Mouse (Mus musculus) spleen, postnatal 14 days (tissue): ENCODE measurements around the gene Avpr2.

ENCODE experiments used
- DNase-seq, 2 experiments: peaks; one replicate each; pipeline ENCODE4 v3.0.0; 2021 to 2022; ENCODE audit warnings: low spot score in 2 of 2

The Avpr2 gene

DNA sequence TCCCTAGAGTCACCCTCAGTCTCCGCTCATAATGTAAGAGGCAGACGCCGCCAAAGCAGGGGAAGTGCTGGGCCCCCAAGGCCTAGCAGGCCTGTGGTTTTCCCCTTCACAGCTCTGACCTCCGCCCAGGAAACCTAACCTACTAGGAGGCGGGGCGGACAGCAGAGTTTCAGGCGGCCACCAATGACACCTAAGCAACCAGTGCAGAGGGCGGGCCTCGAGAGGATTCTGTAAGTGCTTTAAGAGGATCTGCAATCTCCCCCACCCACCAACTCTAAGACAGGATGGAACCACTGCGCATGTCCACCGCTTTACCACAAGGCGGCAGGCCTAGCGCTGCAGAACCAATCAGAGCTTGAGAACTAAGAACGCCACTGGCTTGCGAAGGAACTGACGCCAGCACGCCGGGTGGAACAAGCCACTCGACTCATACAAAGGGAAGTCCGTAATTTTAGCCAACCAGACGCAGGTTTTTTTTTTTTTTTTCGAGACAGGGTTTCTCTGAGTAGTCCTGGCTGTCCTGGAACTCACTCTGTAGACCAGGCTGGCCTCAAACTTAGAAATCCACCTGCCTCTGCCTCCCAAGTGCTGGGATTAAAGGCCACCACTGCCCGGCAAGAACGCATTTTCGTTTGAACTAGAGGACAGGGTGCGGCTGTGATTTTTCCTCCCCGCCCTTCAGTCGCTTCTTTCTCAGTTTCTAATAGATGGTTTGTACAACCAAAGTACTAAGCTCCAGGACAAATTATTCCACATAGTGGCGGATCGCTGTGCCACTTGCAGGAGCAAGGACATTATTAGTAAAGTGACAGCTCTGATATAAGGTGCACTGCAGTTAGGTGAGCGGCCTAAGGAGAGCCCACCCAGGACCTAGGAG is 23.2 kb downstream of the Avpr2 start:
- peak; percentile 69 to 74 for DNase-seq

DNA sequence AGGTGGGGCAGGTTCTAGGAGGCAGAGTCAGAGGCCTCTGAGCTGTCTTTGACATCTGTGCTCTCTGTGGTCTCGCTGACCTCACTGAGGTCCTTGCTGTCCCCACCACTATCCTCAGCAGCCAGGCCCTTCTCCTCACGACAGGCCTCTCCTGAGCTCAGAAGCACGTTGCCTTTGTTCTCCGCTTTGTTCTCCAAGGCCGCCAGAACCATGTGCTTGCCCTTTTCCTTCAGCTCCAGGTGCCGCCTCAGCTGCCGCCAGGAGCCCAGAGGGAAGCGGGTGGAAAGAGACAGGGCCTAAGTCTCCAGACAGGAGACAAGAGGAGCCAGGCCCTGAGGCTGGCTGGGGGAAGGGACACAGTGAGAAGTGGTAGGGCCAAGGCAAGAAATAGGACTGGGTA is 25.0 kb downstream of the Avpr2 start:
- no peak for DNase-seq

- no peak for DNase-seq
Measured at GRCm38 (mm10) chrX:73918631-73919030, 26.7 kb downstream of the Avpr2 start.

- no peak for DNase-seq
Measured at GRCm38 (mm10) chrX:73921285-73921822, 29.5 kb downstream of the Avpr2 start.

- DNase-seq = peak; percentile 70 to 77
Measured at GRCm38 (mm10) chrX:73921823-73922549, 30.1 kb downstream of the Avpr2 start, which contains the start of the genes Arhgap4 and Naa10. Gene Arhgap4, minus strand, starts transcription at chrX:73921870. Gene Naa10, minus strand, starts transcription at chrX:73921944.

- no peak for DNase-seq
Measured at GRCm38 (mm10) chrX:73922550-73922882, 30.6 kb downstream of the Avpr2 start.

DNA sequence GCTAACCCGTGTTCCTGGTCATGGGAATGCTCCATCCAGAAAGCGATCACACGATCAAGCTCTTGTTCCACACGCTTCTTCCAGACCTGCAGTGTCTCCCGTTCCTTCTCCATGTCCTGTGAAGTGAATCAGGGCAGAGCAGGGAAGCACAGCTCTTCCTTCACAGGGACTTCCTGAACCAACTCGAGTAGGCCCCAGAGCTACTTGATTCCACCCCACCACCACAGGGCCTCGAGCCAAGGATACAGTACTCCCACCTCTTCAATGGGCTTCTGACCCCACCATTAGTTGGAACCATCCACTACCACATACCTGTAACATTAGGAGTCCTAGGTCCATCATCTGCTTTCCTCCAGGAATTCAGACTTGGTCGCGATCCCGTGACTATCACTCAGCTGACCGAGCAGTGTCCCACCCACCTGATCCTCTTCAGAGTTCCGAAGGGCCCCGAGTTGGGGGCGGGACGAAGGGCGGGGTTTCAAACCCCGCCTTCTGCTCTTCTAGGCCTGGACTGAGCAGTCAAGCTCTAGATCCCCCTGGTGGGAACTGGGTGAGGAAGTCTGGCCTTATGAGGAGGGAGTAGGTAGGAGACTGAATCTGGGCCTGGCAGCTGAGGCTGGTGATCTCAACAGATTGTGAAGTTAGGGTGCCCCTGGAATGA is 38.6 kb downstream of the Avpr2 start, which contains the start of gene Renbp:
Gene Renbp, minus strand, starts transcription at position 449 of the 661 bp plus-strand sequence.
- DNase-seq = peak; percentile 14 to 30

- no peak for DNase-seq
Measured at GRCm38 (mm10) chrX:73931871-73932270, 40.0 kb downstream of the Avpr2 start.

GRCm38 (mm10) chrX:73941860-73942259 is 50.0 kb downstream of the Avpr2 start:
- no peak for DNase-seq

- no peak for DNase-seq
Measured at GRCm38 (mm10) chrX:73942294-73942693, 50.4 kb downstream of the Avpr2 start.
